Mouse (Mus musculus) G1E (cell line): ENCODE results near the gene Alg12. TPM values are rescaled to one million over a fixed set of nuclear protein-coding genes. Genes with fewer than 3 reads are reported as not detected.

Source experiments
- ATAC-seq: 2 replicates; pipeline ENCODE4 v1.8.0; 2016; ENCODE audit warnings: mild to moderate bottlenecking; ENCODE audit not compliant: insufficient number of reproducible peaks, poor library complexity, low FRiP score, severe bottlenecking; ENCODE audit errors: extremely low read depth
- DNase-seq: peaks from one replicate; pipeline ENCODE4 v3.0.0; 2012; ENCODE audit warnings: low spot score
- H3K27me3 ChIP-seq: 2 replicates; pipeline ENCODE4 v1.6.1; 2012; ENCODE audit warnings: mild to moderate bottlenecking, low read length, inconsistent platforms; ENCODE audit not compliant: insufficient read depth
- H3K36me3 ChIP-seq: replicated peaks from 2 replicates; pipeline ENCODE3; 2012; ENCODE audit warnings: mild to moderate bottlenecking, inconsistent platforms
- H3K4me1 ChIP-seq: 2 replicates; pipeline ENCODE4 v1.6.1; 2012; ENCODE audit warnings: low read depth, low read length, inconsistent platforms, mixed read lengths; ENCODE audit not compliant: insufficient read depth
- H3K4me3 ChIP-seq: 2 replicates; pipeline ENCODE4 v1.5.1; 2012; ENCODE audit warnings: low read depth, mild to moderate bottlenecking, inconsistent platforms, low read length, moderate library complexity, mixed read lengths
- H3K9me3 ChIP-seq: replicated peaks from 2 replicates; pipeline ENCODE4 v1.6.1; 2012; ENCODE audit warnings: inconsistent platforms
- CTCF ChIP-seq: IDR thresholded peaks from 2 replicates; pipeline ENCODE4 v1.5.1; 2012; ENCODE audit warnings: low read depth, low read length, inconsistent platforms, mixed read lengths
- GATA1 ChIP-seq: IDR thresholded peaks from 2 replicates; pipeline ENCODE4 v1.6.1; 2012; ENCODE audit warnings: borderline replicate concordance, low read length, inconsistent platforms, mixed read lengths
- GATA2 ChIP-seq: IDR thresholded peaks from 2 replicates; pipeline ENCODE4 v1.6.1; 2012; ENCODE audit warnings: low read depth, low read length, inconsistent platforms, borderline replicate concordance
- POLR2AphosphoS5 ChIP-seq: IDR thresholded peaks from 2 replicates; pipeline ENCODE4 v1.6.1; 2012; ENCODE audit warnings: low read depth, low read length, inconsistent platforms; ENCODE audit not compliant: insufficient replicate concordance
- TAL1 ChIP-seq: conservative IDR thresholded peaks from 2 replicates; pipeline ENCODE4 v1.6.1; 2012; ENCODE audit warnings: low read depth, low read length, inconsistent platforms, mixed read lengths
- polyA plus RNA-seq: library from polyadenylated mRNA; stranded (reverse); fragments of >175 nt; gene quantifications from 2 replicates; pipeline ENCODE4 v1.2.3, GENCODE M21; 2012
- total RNA-seq, 2 experiments: library from RNA; stranded (forward) in 1 of 2; stranded (reverse) in 1 of 2; fragments of 200-1000 nt in 1 of 2; fragments of >200 nt in 1 of 2; fragmentation: Nextera tagmentation in 1 of 2; gene quantifications; 2 replicates each; pipeline ENCODE4 v1.2.3; 2014 to 2017

Alg12 gene
- total and polyA plus RNA-seq, 3 experiments: 4.8 to 18.1 (median 7.8) TPM

GRCm38 (mm10) chr15:88850146-88850826, 31.2 kb upstream of the Alg12 start:
- peaks cover 22% of the 10 kb centered on the region for H3K27me3 ChIP-seq
- TF ChIP-seq CTCF: no peak
- no peak for TF ChIP-seq TAL1
- no peak for TF ChIP-seq GATA1
- TF ChIP-seq POLR2AphosphoS5: no peak
- no peak for TF ChIP-seq GATA2
- no peaks in the 10 kb centered on the region; the same call in 1 of the 2 replicates for H3K4me1 ChIP-seq
- ATAC-seq (no peak), DNase-seq (no peak)
- H3K36me3 ChIP-seq: no peaks in the 10 kb centered on the region
- H3K9me3 ChIP-seq: no peaks in the 10 kb centered on the region
- no peak overlapping the region for H3K4me3 ChIP-seq

DNA sequence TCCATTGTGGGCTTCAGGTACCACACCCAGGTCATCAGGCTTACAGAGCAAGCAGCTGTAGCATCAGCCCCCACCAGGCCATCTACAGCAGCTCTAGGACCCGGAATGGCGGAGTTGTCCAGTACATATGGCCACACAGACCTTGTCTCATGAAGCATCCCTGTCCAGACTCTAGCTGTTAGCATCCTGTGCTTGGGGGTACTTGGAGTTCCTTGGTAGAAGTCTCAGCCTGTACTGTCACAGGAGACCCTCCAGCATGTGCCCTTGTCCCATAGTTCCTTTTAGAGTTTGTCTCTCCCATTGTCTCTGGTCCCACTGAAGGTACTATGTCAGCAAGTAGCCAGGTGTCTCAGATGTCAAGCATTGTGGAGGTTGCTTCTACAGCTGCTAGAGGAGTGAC, 30.5 kb upstream of the Alg12 start:
- no peak overlapping the region for H3K4me3 ChIP-seq
- H3K9me3 ChIP-seq: no peaks in the 10 kb centered on the region
- DNase-seq: no peak
- ATAC-seq: no peak
- TF ChIP-seq GATA2: no peak
- H3K4me1 ChIP-seq: no peaks in the 10 kb centered on the region; the same call in 1 of the 2 replicates
- no peaks in the 10 kb centered on the region for H3K36me3 ChIP-seq
- peaks cover 17% of the 10 kb centered on the region for H3K27me3 ChIP-seq

GRCm38 (mm10) chr15:88848661-88849060, 29.5 kb upstream of the Alg12 start:
- TF ChIP-seq GATA2 (no peak), GATA1 (no peak), TAL1 (no peak), POLR2AphosphoS5 (no peak), CTCF (no peak)
- H3K36me3 ChIP-seq: no peaks in the 10 kb centered on the region
- H3K4me1 ChIP-seq: no peaks in the 10 kb centered on the region
- no peak for DNase-seq
- ATAC-seq: no peak
- peaks cover 13% of the 10 kb centered on the region for H3K27me3 ChIP-seq
- no peaks in the 10 kb centered on the region for H3K9me3 ChIP-seq
- no peak overlapping the region for H3K4me3 ChIP-seq

DNA sequence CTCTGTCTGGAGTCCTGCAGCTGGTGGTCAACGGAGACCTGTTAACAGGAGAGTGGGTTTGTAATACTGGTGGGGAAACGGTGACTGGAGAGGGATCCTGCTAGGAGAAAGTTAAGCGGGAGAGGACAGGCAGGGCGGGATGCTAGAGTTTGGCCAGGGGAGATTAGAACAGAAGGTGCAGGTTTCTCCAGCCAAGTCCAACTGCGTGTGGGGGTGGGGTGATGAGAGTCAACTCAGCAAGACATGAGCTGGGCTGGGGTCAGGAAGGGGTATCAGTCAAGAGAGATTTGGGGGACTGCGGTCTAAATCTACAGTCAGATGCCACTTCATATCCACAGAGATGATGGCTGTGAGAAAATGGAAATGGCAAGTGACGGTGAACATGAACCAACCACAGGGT, 25.8 kb upstream of the Alg12 start:
- no peaks in the 10 kb centered on the region for H3K4me1 ChIP-seq
- H3K4me3 ChIP-seq: no peak overlapping the region
- no peaks in the 10 kb centered on the region; the same call in none of the 2 replicates for H3K27me3 ChIP-seq
- TF ChIP-seq TAL1: no peak
- TF ChIP-seq GATA2: no peak
- no peak for TF ChIP-seq POLR2AphosphoS5
- TF ChIP-seq CTCF: no peak
- no peak for TF ChIP-seq GATA1
- ATAC-seq (no peak), DNase-seq (no peak)
- no peaks in the 10 kb centered on the region for H3K9me3 ChIP-seq
- no peaks in the 10 kb centered on the region for H3K36me3 ChIP-seq

DNA sequence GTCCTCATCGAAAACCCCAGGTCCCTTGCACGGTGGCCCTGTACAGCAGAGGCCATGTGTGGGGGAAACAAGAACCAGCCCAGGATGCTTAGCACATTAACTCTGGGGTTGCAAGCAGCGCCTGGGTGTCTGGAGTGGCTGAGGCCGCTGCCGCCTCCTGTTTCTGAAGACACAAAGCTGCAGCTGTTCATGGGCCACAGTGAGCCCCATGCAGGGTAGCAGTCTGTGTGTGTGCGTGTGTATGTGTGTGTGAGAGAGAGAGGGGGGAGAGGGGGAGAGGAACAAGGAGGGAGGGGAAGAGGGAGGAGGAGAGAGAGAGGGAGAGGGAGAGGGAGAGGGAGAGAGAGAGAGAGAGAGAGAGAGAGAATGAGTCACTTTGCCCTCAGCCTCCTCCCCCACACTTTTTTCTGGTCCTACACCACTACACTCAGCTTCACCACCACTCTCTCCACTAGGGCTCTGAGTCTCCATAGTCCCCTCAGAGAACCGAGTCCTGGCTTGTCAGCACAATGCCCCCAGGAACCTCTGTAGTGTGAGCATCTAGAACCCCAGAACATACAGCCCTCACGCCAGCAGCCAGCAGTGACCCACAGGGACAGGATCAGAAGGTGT, 24.5 kb upstream of the Alg12 start:
- no peak for ATAC-seq
- Histone ChIP-seq H3K4me3 (no peak overlapping the region), H3K4me1 (no peaks in the 10 kb centered on the region), H3K9me3 (no peaks in the 10 kb centered on the region), H3K27me3 (peaks cover 9% of the 10 kb centered on the region; the same call in 1 of the 2 replicates), H3K36me3 (no peaks in the 10 kb centered on the region)
- no peak for DNase-seq
- TF ChIP-seq POLR2AphosphoS5: no peak

DNA sequence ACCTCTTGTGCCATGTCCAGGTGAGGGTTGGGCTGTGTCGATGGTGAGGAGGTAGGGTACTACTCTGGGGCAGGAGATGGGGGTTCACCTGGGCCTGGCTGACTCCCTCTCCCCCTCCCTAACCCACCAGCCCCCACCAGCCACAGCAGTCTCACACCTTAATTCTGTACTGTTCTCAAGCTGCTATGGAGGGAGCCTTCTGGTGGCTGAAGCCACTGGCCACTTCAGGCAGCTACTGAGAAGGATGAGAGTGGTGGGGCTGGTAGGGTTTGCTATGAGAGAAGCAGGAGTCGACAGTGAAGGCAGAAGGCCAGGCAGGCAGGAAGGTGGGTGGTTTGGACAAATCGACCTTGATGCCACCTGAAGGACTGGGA, 23.2 kb upstream of the Alg12 start:
- Histone ChIP-seq H3K4me1 (peaks cover under 1% of the 10 kb centered on the region; the same call in 1 of the 2 replicates), H3K36me3 (no peaks in the 10 kb centered on the region), H3K9me3 (no peaks in the 10 kb centered on the region), H3K4me3 (no peak overlapping the region), H3K27me3 (peaks cover 18% of the 10 kb centered on the region)
- DNase-seq: no peak
- no peak for ATAC-seq
- TF ChIP-seq TAL1 (no peak), GATA1 (no peak), POLR2AphosphoS5 (no peak), GATA2 (no peak), CTCF (no peak)
